Mouse (Mus musculus) urinary bladder, postnatal 36 days (tissue): ENCODE data around the gene Man2b2.

Experiments
- DNase-seq, 2 experiments: peaks; one replicate each; pipeline ENCODE4 v3.0.0; 2022; ENCODE audit warnings: low spot score in 2 of 2, mixed read lengths in 1 of 2

Man2b2 gene

GRCm38 (mm10) chr5:36766958-36767703 is 63.3 kb downstream of the Man2b2 start:
- DNase-seq: no peak

GRCm38 (mm10) chr5:36759848-36760247 is 70.6 kb downstream of the Man2b2 start:
- DNase-seq: no peak

GRCm38 (mm10) chr5:36757033-36757432 is 73.4 kb downstream of the Man2b2 start:
- DNase-seq: no peak
